Mouse (Mus musculus) retina, adult 2 months (tissue): ENCODE data around the gene Fam208a.

Experiments used
- DNase-seq: peaks from one replicate; pipeline ENCODE4 v3.0.0-alpha.2; 2012; ENCODE audit warnings: low read depth, low spot score

The Fam208a gene

GRCm38 (mm10) chr14:27428573-27428972, at the start of gene Fam208a:
Gene Fam208a (plus strand): TSS chr14:27428834.
- DNase-seq = peak; percentile 82

DNA sequence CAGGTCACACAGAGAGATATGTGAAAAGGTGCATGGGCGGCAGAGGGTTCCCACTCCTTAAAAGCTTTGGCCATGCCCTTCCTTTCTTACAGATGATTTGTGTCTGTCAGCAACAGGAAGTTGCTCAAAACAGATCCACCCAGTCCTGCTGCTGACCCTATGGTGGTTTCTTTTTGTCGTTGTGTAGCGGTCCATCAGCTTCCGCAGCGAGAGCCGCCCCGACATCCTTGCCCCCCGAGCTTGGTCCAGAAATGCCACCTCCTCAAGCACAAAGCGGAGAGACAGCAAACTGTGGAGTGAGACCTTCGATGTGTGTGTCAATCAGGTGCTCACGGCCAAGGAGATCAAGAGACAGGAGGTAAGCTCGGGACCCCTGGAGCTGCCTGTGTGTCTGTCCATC, 49.2 kb upstream of the Fam208a start:
- no peak for DNase-seq

DNA sequence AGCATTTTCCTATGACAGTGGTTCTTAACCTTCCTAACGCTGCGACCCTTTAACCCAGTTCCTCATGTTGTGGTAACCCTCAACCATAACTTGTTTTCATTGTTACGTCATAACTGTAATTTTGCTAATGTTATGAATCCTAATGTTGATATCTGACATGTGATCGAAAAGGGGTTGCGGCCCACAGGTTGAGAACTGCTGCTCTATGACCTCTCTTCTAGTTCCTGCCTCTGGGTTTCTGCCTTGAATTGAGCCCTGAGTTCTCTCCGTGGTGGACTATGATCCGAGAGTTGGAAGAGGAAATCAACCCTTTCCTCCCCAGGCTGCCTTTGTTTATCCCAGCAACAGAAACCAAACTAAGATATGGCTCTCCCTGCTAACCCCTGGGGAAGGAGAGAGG, 47.2 kb upstream of the Fam208a start:
- DNase-seq = no peak

DNA sequence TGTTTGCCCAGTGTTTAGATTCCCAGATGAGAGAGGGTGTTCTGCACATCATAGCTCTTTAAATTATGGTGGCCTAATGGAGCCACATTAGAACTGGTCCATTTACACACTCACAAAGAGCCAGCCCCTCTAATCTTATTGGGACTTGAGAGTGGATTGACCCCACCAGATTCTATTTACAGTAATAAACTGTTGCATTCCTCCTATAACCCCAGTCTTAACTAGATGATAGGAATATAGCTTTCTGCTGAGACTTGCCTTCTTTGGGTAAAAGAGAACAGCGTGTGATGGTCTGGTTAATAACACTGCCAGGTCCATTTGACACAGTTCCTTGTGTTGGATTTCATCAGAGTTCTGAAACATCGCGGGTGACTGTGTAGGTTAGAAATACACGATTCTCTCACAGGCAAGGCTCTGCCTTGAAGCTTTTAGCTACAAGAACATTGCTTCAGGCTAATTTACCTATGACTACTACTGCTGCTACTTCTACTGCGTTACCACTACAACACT, 45.3 kb upstream of the Fam208a start:
- DNase-seq = no peak

DNA sequence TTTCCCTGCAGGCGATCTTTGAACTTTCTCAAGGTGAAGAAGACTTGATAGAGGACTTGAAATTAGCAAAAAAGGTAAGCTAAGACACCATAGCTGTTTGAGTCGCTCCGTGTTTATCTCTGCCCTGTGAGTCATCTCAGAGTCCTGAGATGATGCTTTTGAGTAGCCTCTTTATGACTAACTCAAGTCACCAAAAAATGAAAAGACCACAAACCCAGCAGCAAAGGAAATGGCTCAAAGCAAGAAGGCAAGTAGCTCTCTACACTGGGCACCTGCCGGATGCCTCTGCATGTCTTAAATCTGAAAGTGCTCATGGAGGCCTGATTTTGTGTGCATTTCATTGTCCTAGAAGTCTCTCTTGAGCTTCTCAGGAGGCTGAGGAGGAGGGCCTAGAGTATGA, 44.5 kb upstream of the Fam208a start:
- no peak for DNase-seq

DNA sequence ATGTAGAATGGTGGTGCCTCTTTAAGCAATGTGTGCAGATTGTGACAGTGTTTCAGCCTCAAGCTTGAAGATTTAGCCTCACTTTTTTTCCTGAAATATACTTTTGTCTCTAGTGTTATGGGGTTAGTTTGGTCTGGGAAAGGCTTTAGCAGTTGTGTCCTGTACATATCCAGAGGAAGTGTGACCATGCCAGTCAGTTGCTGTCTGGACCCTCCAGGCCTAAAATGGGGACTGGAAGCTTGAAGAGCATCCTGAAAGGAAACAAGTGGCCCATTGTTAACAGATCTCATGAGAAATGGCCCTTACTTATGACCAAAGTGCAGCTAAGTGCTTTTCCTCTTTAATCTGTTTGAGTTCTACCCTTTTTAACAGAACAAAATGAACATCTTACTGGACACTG, 40.0 kb upstream of the Fam208a start:
- DNase-seq = no peak

GRCm38 (mm10) chr14:27389722-27390121, 38.9 kb upstream of the Fam208a start:
- no peak for DNase-seq

GRCm38 (mm10) chr14:27390663-27391062, 38.0 kb upstream of the Fam208a start:
- DNase-seq = no peak

DNA sequence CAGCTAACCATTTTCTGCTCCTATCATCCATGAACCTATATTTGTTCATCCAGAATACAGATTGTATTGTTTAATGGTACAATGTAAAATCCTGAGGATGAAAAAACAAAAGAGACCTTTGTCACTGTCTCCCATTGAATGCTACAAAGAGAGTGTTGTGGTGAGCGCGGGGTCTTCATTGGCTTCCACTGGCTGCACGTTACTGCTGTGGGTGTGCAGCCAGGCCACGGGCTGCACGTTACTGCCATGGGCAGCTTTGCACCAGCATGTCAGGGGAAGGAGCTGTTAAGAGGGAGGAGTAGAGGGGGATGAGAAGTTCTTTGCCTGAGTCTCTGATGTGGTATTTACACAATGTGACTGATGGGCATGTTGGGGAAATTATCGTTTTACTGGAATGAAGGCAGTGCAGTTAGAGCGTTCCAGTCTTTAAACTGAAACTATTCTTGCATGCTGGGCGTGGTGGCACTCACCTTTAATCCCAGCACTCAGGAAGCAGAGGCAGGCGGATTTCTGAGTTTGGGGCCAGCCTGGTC, 36.8 kb upstream of the Fam208a start:
- DNase-seq = no peak

GRCm38 (mm10) chr14:27392660-27393059, 36.0 kb upstream of the Fam208a start:
- no peak for DNase-seq

GRCm38 (mm10) chr14:27393806-27394205, 34.8 kb upstream of the Fam208a start:
- no peak for DNase-seq

DNA sequence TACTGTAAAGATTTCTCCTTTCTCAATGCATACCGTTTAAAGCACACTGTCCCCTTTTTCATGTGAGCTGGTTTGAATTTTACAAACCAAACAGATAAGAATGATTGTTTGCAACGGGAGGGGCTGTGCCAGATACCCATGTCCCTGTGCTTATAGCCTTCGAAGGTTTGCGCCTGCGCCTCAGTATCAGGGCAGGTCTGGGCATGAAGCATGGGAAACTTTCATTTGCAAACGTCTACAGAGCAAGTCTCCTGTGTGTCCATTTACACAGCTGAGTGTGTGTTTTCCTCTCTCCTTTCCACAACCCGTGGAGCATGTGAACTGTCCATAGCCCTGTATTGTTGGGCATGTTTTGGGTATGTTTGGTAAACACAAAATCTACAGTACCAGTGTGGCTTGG, 32.2 kb upstream of the Fam208a start:
- no peak for DNase-seq

- DNase-seq = no peak
These were observed 31.1 kb upstream of the Fam208a start for GRCm38 (mm10) chr14:27397526-27397925.

- no peak for DNase-seq
These were observed 28.1 kb upstream of the Fam208a start for GRCm38 (mm10) chr14:27400495-27400894.

- DNase-seq = no peak
These were observed 26.8 kb upstream of the Fam208a start for GRCm38 (mm10) chr14:27401717-27402278.

- DNase-seq = no peak
These were observed 26.0 kb upstream of the Fam208a start for GRCm38 (mm10) chr14:27402332-27403250.

DNA sequence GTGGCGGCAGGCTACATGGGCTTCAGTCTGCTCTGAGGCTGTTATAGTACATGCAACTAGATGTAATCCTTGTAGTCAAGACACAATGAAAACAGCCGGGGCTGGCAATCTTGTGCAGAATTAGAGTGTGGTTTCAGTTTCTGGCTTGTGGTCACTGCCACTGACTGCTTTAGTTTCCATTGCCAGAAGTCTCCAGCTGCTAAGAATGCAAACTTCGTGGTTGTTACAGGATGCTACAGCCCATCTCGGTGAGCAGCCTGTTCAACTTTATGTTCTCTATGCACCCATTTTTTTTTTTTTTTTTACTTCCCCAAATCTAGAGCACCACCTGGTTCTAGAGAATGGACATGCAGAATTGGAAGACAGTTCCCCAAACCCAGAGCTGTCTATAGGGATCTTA, 23.2 kb upstream of the Fam208a start:
- no peak for DNase-seq

GRCm38 (mm10) chr14:27405947-27406346, 22.7 kb upstream of the Fam208a start:
- no peak for DNase-seq

- DNase-seq = no peak
These were observed 20.4 kb upstream of the Fam208a start for GRCm38 (mm10) chr14:27408240-27408639.

GRCm38 (mm10) chr14:27409662-27410061, 19.0 kb upstream of the Fam208a start:
- no peak for DNase-seq

GRCm38 (mm10) chr14:27411492-27411891, 17.1 kb upstream of the Fam208a start:
- DNase-seq = no peak

GRCm38 (mm10) chr14:27412699-27413098, 15.9 kb upstream of the Fam208a start:
- no peak for DNase-seq

DNA sequence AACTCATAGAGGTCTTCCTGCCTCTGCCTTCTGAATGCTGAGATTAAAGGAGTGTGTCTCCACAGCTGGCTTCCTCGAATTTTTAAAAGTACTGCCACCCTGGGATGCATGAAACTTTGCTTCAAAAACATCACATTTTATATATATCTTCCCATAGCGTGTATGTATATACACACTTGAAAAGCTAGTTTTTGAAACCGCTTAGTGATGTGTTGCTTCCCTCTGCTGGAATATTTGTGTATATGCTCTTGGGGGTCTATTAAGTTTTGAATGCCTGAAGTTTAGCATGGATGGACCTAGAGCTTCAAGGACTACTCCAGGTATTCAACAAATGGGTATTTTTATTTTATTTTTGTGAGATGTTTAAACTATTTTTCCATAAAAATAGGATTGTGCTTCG, 14.7 kb upstream of the Fam208a start:
- no peak for DNase-seq
